Mouse (Mus musculus) C3H10T1/2 (cell line): ENCODE results near the gene Akr1e1. TPM values are rescaled to one million over a fixed set of nuclear protein-coding genes. Genes with fewer than 3 reads are reported as not detected.

ENCODE experiments used
- polyA plus RNA-seq, 2 experiments: library from polyadenylated mRNA; unstranded; fragments of >200 nt; fragmentation: generic; extraction: Trizol; gene quantifications; one replicate each; pipeline ENCODE4 v1.2.1; 2012; ENCODE audit warnings: missing spikeins in 2 of 2

The Akr1e1 gene
- 10 to 100 TPM in 1 of 2 experiments, 1 to 10 TPM in 1; 1.2 to 17.6 TPM for polyA plus RNA-seq

DNA sequence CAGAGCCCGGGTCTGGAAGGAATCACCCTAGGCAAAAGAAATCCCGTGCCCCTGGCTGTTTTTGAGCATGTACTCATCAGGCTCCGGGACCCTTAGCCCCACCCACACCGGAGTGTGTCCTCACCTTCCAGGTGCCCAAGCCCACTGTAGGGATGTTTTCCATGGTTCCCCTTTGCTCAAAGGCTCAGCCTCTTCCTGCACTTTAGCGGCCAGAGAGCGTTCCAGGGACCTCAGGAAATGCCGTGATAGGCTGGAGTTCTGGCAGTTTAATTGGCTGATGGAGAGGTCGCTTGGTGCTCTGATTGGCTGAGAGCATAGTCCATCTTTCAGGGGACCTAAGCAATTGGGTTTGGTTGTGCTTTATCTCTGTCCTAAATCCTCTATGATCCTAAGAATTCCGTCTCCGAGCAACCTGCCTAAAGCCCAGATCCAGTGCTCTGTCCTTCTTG is at the start of gene Akr1e1:
TSS of gene Akr1e1 (minus strand) at position 214 of the 449 bp plus-strand sequence.

DNA sequence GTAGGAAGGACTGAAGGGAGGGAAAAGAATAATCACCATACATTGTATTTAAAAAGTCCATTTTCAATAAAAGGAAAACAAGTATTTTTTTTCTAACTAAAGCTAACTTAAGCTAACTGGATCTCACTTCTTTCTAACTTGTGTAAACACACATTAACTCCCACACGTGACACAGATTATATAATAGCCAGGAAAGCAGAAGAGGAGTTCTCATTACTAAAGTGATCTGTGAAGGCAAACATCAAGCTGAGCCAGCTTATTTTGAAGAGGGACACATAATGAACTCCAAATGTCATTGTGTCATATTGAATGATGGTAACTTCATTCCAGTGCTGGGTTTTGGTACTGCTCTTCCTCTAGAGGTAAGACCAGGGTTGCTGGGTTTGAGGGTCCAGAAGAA is 35.1 kb downstream of the Akr1e1 start, which contains the start of gene Akr1c21:
TSS of gene Akr1c21 (plus strand) at position 205 of the 400 bp plus-strand sequence.

Other genes starting within 250 kb of the Akr1e1 start
- gene Akr1c6, start 174.9 kb downstream of the Akr1e1 start, polyA plus RNA-seq: not detected
- gene Akr1c20, start 85.8 kb downstream of the Akr1e1 start, polyA plus RNA-seq: not detected
- not detected for gene Akr1c21, start 35.1 kb downstream of the Akr1e1 start, polyA plus RNA-seq